Mouse (Mus musculus) intestine, embryonic 16.5 days (tissue): ENCODE data around the gene Ift172. TPM values are rescaled to one million over a fixed set of nuclear protein-coding genes. Genes with fewer than 3 reads are reported as not detected.

Source experiments
- ATAC-seq: fragments of 200-750 bp; cut with Nextera tagmentation; 2 replicates; pipeline ENCODE4 v1.8.0; 2017; ENCODE audit warnings: moderate TSS enrichment, moderate library complexity
- H3K27ac ChIP-seq: fragments of 300-500 bp; sonication (generic); 2 replicates; pipeline ENCODE4 v1.5.1; 2014; ENCODE audit warnings: mild to moderate bottlenecking, low read length
- H3K27me3 ChIP-seq: fragments of 300-500 bp; sonication (generic); replicated peaks from 2 replicates; pipeline ENCODE4 v1.6.1; 2014; ENCODE audit warnings: low read length, control low read depth, mixed read lengths; ENCODE audit not compliant: control insufficient read depth, insufficient read depth
- H3K36me3 ChIP-seq: fragments of 300-500 bp; sonication (generic); 2 replicates; pipeline ENCODE4 v1.6.1; 2014; ENCODE audit warnings: low read length, control low read depth; ENCODE audit not compliant: control insufficient read depth, insufficient read depth
- H3K4me1 ChIP-seq: fragments of 300-500 bp; sonication (generic); 2 replicates; pipeline ENCODE4 v1.6.1; 2014; ENCODE audit warnings: low read length, control low read depth, mixed read lengths; ENCODE audit not compliant: control insufficient read depth, insufficient read depth
- H3K4me2 ChIP-seq: fragments of 300-500 bp; sonication (generic); 2 replicates; pipeline ENCODE4 v1.6.1; 2014; ENCODE audit warnings: low read depth, low read length, control low read depth
- H3K4me3 ChIP-seq: fragments of 300-500 bp; sonication (generic); 2 replicates; pipeline ENCODE4 v1.5.1; 2014; ENCODE audit warnings: mild to moderate bottlenecking, low read length
- H3K9ac ChIP-seq: fragments of 300-500 bp; sonication (generic); 2 replicates; pipeline ENCODE4 v1.6.1; 2014; ENCODE audit warnings: low read depth, low read length
- H3K9me3 ChIP-seq: fragments of 300-500 bp; sonication (generic); 2 replicates; pipeline ENCODE4 v1.6.1; 2016; ENCODE audit warnings: low read length, control low read depth; ENCODE audit not compliant: control insufficient read depth
- WGBS: fragments of 180-500 bp; shearing (Covaris S2); extraction: QIAGEN DNeasy Blood & Tissue Kit; methylation state at CpG from one replicate; pipeline ENCODE4 v1.1.7; 2014; 5-methylcytosine and 5-hydroxymethylcytosine counted together
- polyA plus RNA-seq: library from polyadenylated mRNA; unstranded; fragments of >200 nt; fragmentation: Nextera tagmentation; extraction: Ambion mirVana; gene quantifications from 2 replicates; pipeline ENCODE4 v1.2.1, GENCODE M21; 2015

Gene Ift172
- polyA plus RNA-seq, 1 experiment from 2014 or later, result 19.5 TPM

GRCm38 (mm10) chr5:31273018-31273417 lies 17.9 kb downstream of the Ift172 start:
- no peak overlapping the region for H3K4me3 ChIP-seq
- no peak for ATAC-seq
- H3K4me2 ChIP-seq, result no peak overlapping the region
- H3K9ac ChIP-seq, result no peak overlapping the region
- no peaks in the 10 kb centered on the region for H3K9me3 ChIP-seq
- H3K4me1 ChIP-seq, result no peaks in the 10 kb centered on the region
- H3K27me3 ChIP-seq, result no peaks in the 10 kb centered on the region
- H3K27ac ChIP-seq, result no peak overlapping the region
- H3K36me3 ChIP-seq, result peaks cover 6% of the 10 kb centered on the region; the same call in 1 of the 2 replicates
- 90% methylated on average over 6 of the region's 6 CpGs for WGBS

- WGBS, result 78% methylated on average over 6 of the region's 6 CpGs
- Histone ChIP-seq H3K27me3 (no peaks in the 10 kb centered on the region), H3K36me3 (peaks cover 6% of the 10 kb centered on the region; the same call in 1 of the 2 replicates), H3K9me3 (no peaks in the 10 kb centered on the region), H3K27ac (no peak overlapping the region), H3K9ac (no peak overlapping the region), H3K4me2 (no peak overlapping the region), H3K4me3 (no peak overlapping the region), H3K4me1 (no peaks in the 10 kb centered on the region)
- ATAC-seq, result no peak
Measured at GRCm38 (mm10) chr5:31267686-31268085, 23.2 kb downstream of the Ift172 start.

DNA sequence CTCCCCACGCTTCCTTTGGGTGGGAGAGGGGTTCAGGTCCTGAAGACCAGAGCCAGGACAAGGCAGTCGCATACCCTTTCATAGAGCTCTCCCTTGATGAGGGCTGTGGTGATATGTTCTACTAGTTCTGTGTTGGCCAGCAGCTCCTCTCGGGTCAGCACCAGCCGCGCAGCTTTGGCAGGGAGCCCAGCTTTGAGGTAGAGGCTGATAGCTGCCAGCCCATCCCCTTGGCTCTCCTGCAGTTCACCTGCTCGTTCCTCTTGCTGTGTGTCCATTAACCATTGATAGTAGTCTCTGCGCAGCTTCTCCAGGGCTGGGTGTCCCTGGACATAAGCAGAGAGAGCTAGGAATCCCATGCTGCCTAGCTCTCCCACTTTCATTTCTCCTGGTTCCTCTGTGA lies 24.8 kb downstream of the Ift172 start:
- no peak overlapping the region for H3K27ac ChIP-seq
- H3K9me3 ChIP-seq, result no peaks in the 10 kb centered on the region
- no peaks in the 10 kb centered on the region for H3K4me1 ChIP-seq
- no peaks in the 10 kb centered on the region for H3K27me3 ChIP-seq
- no peak overlapping the region for H3K4me2 ChIP-seq
- H3K4me3 ChIP-seq, result no peak overlapping the region
- ATAC-seq, result no peak
- H3K9ac ChIP-seq, result no peak overlapping the region
- 87% methylated on average over 7 of the region's 7 CpGs for WGBS
- peaks cover 6% of the 10 kb centered on the region; the same call in 1 of the 2 replicates for H3K36me3 ChIP-seq

DNA sequence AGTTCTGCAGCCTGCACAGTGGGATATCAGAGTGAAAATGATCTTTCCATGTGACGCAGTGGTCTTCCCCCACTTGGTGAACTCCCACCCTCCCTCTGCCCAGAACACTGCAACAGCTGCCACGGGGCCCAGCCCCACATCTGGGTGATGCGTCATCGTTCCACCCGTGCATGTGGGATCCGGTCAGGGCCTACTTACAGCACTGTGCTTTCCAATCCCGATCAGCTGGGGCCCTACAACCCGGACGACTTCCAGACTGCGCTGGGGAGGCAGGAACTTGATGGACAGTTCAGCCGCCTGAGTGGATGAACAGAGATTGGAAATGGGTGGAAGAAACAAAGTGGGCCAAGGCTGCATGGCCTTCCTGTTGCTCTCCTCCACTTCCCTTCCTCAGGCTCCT lies 33.3 kb downstream of the Ift172 start:
- WGBS, result 86% methylated on average over 11 of the region's 11 CpGs
- H3K36me3 ChIP-seq, result no peaks in the 10 kb centered on the region
- no peaks in the 10 kb centered on the region for H3K9me3 ChIP-seq
- no peak for ATAC-seq
- H3K27ac ChIP-seq, result no peak overlapping the region
- no peaks in the 10 kb centered on the region for H3K27me3 ChIP-seq
- no peak overlapping the region for H3K4me2 ChIP-seq
- H3K4me1 ChIP-seq, result peaks cover 6% of the 10 kb centered on the region; the same call in 1 of the 2 replicates
- H3K4me3 ChIP-seq, result no peak overlapping the region
- H3K9ac ChIP-seq, result no peak overlapping the region

DNA sequence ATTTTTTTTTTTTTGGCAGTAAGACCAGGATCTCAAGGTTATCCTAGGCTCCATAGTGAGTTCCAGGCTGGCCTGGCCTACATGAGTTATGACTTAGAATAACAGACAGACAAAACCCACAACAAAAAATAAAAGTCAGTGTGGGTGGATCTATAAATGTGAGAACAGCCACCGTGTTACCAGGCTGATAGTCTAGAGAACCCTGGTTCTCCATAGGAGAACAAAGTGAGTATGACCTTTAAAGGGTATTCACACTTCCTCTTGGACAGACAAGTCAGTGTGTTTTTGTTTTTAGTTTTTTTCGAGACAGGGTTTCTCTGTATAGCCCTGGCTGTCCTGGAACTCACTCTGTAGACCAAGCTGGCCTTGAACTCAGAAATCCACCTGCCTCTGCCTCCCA lies 34.9 kb downstream of the Ift172 start:
- peaks cover 6% of the 10 kb centered on the region; the same call in 1 of the 2 replicates for H3K4me1 ChIP-seq
- 83% methylated on average over 2 of the region's 2 CpGs for WGBS
- no peaks in the 10 kb centered on the region for H3K27me3 ChIP-seq
- H3K36me3 ChIP-seq, result 0 out of 2 replicates have a peak, but pooled peaks cover 4% of the 10 kb centered on the region
- ATAC-seq, result no peak
- no peak overlapping the region for H3K27ac ChIP-seq
- H3K4me2 ChIP-seq, result no peak overlapping the region
- H3K9me3 ChIP-seq, result no peaks in the 10 kb centered on the region
- H3K4me3 ChIP-seq, result no peak overlapping the region
- no peak overlapping the region for H3K9ac ChIP-seq

- peaks cover 6% of the 10 kb centered on the region; the same call in 1 of the 2 replicates for H3K4me1 ChIP-seq
- H3K9ac ChIP-seq, result no peak overlapping the region
- no peaks in the 10 kb centered on the region for H3K9me3 ChIP-seq
- H3K4me2 ChIP-seq, result no peak overlapping the region
- H3K27me3 ChIP-seq, result no peaks in the 10 kb centered on the region
- H3K4me3 ChIP-seq, result no peak overlapping the region
- ATAC-seq, result no peak
- 91% methylated on average over 2 of the region's 2 CpGs for WGBS
- 0 out of 2 replicates have a peak, but pooled peaks cover 5% of the 10 kb centered on the region for H3K36me3 ChIP-seq
- H3K27ac ChIP-seq, result no peak overlapping the region
Measured at GRCm38 (mm10) chr5:31255381-31255780, 35.5 kb downstream of the Ift172 start.

GRCm38 (mm10) chr5:31254901-31255300 lies 36.0 kb downstream of the Ift172 start:
- Histone ChIP-seq H3K4me3 (no peak overlapping the region), H3K4me2 (no peak overlapping the region), H3K36me3 (0 out of 2 replicates have a peak, but pooled peaks cover 5% of the 10 kb centered on the region), H3K9me3 (no peaks in the 10 kb centered on the region), H3K4me1 (peaks cover 6% of the 10 kb centered on the region; the same call in 1 of the 2 replicates), H3K27me3 (no peaks in the 10 kb centered on the region), H3K27ac (peak overlapping the region; percentile 84), H3K9ac (0 out of 2 replicates have a peak overlapping the region, but pooled peaks have one; percentile 0)
- no peak for ATAC-seq
- 73% methylated on average over 8 of the region's 8 CpGs for WGBS

DNA sequence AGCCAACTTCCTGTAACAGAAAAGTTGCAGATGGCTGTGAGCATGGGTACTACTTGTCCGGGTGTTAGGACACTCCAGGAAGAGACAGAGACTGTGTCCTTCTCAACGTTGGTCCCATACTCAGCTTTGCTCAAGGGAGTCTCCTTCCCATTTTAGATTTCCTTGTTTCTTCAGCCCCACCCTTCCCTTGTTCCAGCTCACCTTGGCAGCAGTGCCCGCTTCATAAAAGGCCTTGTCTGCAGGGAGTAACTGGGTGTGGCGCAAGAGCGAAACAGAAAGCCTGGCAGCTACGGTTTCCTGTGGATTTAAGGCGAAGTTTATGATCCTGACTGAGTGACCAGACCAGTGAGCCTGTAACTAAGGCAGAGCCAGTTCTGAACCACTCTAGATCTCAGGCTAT lies 36.5 kb downstream of the Ift172 start:
- Histone ChIP-seq H3K27me3 (no peaks in the 10 kb centered on the region), H3K36me3 (0 out of 2 replicates have a peak, but pooled peaks cover 5% of the 10 kb centered on the region), H3K9ac (peak overlapping the region; percentile 0; the same call in 1 of the 2 replicates), H3K4me2 (peak overlapping the region; percentile 60), H3K4me1 (peaks cover 6% of the 10 kb centered on the region; the same call in 1 of the 2 replicates), H3K9me3 (no peaks in the 10 kb centered on the region), H3K27ac (peak overlapping the region; percentile 84), H3K4me3 (peak overlapping the region; percentile 6; the same call in 1 of the 2 replicates)
- peak; percentile 64 for ATAC-seq
- WGBS, result 52% methylated on average over 7 of the region's 7 CpGs

GRCm38 (mm10) chr5:31253806-31254205 lies 37.1 kb downstream of the Ift172 start:
- H3K4me2 ChIP-seq, result peak overlapping the region; percentile 60
- no peak for ATAC-seq
- 91% methylated on average over 8 of the region's 8 CpGs for WGBS
- H3K36me3 ChIP-seq, result 0 out of 2 replicates have a peak, but pooled peaks cover 5% of the 10 kb centered on the region
- no peaks in the 10 kb centered on the region for H3K9me3 ChIP-seq
- peaks cover 6% of the 10 kb centered on the region; the same call in 1 of the 2 replicates for H3K4me1 ChIP-seq
- peak overlapping the region; percentile 0; the same call in 1 of the 2 replicates for H3K9ac ChIP-seq
- H3K4me3 ChIP-seq, result peak overlapping the region; percentile 6; the same call in 1 of the 2 replicates
- no peaks in the 10 kb centered on the region for H3K27me3 ChIP-seq
- H3K27ac ChIP-seq, result peak overlapping the region; percentile 84
